Mouse (Mus musculus): ENCODE data around the gene Cd2bp2.
"Not testable (repeated sequence)": the region's sequence is repeated elsewhere in the genome, so short reads cannot be mapped to it uniquely, and the experiment has no call there.

The Cd2bp2 gene

DNA sequence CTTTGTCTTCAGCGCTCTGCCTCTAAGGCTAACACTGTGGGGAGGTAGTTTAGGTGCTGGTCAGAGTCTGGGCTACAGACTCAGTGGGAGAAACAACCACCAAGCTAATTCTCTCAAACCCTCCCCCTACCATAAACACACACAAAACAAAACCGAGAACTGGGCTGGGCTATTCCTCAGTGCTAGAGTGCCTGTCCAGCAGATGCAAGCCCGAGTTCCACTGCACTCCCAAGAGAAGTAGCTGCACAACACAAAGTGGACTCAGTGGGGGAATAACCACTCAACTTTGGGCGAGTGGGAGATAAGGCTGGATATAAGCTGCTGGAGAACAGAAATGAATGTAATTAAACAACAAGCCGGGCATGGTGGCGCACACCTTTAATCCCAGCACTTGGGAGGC is 5.2 kb downstream of the Cd2bp2 start:
- no peak for DNase-seq (ENCODE audit: low read depth)

DNA sequence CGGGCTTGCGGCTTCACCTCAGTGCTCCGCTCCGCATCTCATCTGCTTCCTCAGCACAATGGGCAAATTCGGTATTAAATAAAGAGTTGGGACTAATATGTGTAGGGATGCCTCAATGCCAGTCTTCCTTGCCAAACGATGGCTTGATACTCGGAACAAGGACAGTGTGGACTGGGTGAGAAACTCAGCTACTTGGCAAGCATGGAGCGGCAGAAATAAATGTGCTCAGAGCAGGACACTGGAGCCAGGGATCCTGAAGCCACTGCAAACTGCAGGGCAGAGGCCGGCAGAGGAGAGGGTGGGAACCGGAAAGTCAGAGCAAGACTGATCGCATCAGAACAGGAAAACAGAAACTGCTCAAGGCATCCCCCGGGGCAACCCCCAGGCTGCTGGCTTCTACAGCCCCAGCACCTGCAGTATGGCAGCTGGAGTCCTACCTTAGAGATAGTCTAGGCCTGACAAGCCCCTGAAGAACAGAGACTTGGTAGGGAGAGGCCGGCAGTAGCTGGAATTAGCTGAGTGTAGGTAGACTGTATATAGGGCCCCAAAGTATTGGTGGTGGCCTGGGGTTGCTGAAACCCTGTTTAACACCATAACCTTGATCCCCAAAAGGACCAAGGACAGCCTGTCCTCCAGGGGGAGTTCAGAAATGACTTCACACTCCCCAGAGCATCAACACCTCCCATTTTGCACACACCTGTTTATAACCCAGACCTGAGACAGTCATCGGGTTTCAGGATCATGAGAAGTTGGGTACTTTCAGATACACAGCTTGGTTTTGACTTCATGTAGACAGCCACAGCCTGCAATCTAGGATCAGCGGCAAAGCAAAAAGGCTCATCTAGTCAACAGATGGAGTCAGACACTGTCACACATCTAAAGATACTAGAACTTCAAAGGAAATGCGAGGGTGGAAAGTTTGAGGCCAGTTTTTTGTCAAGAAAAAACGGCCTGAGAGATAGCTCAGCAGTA is 7.3 kb downstream of the Cd2bp2 start:
- DNase-seq (ENCODE audit: low read depth), result no peak

DNA sequence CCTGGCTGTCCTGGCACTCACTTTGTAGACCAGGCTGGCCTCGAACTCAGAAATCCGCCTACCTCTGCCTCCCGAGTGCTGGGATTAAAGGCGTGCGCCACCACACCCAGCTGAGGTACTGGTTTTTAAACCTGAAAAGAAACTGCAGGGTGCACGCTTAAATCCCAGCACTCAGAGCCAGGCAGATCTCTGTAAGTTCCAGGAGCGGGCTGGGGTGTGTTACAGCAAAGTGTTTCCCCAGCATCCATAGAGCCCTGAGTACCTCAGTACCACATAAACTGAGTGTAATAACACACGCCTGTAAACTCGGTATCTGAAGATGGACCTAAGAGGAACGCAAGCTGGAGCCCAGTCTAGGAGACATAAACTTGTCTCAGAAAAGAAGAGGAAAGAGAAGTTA is 8.5 kb downstream of the Cd2bp2 start:
- no peak for DNase-seq (ENCODE audit: low read depth)

DNA sequence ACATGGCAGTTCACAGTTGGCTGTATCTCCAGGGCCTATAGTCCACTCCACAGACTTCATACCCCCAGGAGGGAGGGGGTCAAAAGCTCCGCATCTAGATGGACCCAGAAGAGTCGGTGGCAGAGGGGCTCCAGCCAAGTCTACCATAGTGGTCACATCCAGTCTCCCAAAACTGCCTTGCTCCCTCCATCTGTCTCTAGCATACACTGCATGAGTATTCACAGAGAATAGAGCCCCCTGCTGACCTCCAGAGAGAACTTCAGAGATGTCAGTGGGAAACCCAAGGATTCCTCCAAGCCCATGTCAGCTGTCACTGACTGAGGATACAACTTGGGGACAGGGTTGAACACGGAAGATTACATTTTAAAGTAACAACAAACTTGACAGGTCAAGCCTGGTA is 10.2 kb downstream of the Cd2bp2 start:
- DNase-seq (ENCODE audit: low read depth), result no peak

DNA sequence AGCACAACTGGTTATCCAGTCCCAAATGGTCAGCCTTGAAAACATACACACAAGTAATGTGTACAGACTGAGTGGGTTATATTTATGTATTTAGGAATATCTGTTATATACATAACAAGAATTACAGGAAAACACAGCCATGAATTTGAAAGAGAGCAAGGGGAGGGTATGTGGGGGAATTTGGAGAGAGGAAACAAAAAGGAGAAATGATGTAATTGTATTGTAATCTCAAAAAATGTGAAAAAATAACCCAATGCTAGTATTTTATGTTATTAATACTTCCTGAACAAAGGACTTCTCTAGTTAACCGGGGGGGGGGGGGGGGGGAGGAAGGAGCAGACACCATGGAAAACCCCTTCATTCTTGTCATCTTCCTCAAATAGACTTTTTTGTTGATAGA is 11.1 kb downstream of the Cd2bp2 start:
- DNase-seq (ENCODE audit: low read depth), result no peak

DNA sequence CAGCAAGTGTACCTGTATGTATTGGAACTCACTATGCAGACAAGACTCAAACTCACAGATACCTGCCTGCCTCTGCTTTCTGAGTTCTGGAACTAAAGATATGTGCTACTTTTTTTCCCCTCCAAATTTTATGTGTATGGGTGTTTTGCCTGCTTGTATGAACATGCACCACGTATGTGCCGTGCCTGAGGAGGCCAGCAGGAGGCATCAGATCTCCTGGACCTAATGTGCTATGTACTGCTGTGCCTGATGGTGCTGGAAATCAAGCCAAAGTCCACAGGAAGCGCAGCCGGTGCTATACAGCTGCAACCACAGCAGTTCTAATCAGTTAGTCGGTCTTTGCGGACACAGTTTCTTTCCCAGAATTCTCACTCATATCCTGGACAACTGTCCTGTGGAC is 12.0 kb downstream of the Cd2bp2 start:
- no peak for DNase-seq (ENCODE audit: low read depth)

DNA sequence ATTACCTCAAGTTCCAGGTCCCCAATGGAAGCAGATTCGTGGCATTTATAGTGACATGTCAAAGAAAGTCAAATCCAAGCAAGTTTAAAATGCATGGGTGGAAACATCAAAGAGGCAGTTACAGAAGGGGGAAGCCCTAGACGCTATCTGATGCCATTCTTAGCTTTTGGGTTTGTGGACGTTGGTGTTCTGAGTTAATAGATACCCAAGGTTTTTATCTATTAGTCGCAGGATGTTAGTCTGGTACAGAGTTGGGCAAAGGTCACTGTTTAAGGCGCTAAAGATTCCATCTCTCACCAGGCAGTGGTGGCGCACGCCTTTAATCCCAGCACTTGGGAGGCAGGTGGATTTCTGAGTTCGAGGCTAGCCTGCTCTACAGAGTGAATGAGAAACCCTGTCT is 12.5 kb downstream of the Cd2bp2 start:
- peak; percentile 68 for DNase-seq (ENCODE audit: low read depth)

DNA sequence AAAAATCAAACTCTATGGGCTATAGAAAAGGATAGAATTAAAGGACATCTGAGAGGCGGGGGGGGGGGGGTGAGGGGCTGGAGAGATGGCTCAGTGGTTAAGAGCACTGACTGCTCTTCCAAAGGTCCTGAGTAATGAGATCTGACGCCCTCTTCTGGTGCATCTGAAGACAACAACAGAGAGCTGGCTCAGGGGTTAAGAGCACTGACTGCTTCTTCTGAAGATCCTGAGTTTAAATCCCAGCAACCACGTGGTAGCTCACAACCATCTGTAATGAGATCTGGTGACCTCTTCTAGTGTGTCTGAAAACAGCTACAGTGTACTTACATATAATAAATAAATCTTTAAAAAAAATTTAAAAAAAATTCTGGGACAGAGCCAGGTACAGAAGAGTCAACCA is 14.1 kb downstream of the Cd2bp2 start:
- not testable (repeated sequence) for DNase-seq (ENCODE audit: low read depth)

DNA sequence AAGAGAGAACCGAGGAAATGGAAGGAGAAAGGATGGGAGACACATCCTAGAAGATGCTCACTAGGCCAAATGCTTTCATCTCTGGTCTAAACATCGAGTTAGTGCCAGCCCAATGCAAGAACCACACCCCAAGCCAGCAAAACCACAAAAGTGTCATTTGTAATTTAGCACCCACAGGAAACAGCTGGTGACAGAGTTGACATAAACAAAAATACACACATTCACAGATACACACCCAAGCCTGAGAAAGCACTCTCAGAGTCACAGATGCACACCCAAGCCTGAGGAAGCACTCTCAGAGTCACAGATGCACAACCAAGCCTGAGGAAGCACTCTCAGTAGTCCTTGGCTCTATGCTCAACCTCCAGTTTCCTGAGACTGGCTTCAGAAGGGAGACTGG is 15.1 kb downstream of the Cd2bp2 start:
- DNase-seq (ENCODE audit: low read depth), result no peak

DNA sequence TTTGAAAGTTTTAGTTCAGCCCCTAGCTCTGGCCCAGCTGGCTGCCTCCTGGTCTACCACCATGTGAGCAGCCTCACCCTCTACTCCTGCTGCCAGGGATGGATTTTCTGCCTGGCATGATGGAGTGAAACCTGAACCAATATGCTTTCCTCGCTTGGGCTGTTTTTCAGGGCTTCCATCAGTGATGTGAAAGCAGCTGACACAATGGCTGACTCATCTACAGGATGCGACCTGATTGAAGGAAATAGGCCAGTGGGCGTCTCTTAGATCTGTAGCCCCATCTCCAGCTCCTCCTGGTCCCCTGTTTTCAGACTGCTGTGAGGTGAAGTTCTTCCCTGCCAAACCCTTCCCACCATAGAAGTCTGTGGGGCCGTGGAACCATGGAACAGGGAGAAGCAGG is 18.9 kb downstream of the Cd2bp2 start:
- no peak for DNase-seq (ENCODE audit: low read depth)

DNA sequence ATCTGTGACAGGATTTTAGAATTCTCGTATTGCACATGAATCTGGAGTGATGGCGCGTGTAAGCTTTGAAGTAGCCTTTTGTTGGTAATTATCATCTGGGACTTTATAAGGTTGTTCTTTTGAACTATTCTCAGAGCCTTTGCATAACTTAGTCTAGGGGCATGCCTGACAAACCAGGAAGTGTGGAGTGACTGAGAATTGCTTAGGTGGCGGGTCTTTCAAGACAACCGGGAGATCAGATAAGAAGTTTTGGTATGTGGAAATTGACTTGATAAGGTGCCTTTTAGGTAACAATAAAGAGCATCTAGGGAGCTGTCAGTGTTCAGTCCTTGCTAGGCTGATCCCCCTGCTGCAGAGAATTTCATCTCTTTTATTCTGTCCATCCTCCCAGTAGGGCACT is 29.3 kb downstream of the Cd2bp2 start:
- DNase-seq (ENCODE audit: low read depth), result no peak

DNA sequence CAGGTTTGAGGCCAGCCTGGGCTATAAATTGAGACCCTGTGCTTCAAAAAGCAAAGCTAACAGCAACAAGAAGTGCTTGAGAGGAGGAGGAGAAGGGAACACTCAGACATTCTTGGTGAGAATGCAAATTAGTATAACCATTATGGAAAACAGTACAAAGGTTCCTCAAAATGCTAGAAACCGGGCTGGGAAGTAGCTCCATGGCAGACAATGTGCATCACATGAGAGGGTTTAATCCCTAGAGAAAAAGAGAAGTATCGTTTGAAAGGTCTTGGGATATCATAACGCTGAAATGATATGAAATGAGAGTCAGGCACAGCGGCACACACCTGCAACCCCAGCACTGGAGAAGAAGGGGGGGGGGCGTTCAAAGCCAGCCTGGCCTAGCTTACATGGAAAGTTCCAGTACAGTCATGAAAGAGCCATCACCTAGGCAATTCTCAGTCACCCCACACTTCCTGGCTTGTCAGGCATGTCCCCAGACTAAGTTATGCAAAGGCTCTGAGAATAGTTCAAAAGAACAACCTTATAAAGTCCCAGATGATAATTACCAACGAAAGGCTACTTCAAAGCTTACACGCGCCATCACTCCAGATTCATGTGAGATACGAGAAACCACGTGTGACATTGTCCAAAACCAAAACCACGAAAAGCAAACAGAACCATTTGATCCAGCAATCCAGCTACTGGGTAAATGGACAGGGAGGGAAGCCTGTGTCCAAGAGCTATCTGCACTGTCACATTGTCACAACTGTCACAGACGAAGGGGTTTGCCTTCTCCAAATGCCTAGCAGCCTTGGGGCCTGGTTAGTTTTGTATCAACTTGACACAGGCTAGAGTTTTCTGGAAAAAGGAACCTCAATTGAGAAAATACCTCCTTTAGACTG is 30.0 kb downstream of the Cd2bp2 start:
- DNase-seq (ENCODE audit: low read depth), result no peak

DNA sequence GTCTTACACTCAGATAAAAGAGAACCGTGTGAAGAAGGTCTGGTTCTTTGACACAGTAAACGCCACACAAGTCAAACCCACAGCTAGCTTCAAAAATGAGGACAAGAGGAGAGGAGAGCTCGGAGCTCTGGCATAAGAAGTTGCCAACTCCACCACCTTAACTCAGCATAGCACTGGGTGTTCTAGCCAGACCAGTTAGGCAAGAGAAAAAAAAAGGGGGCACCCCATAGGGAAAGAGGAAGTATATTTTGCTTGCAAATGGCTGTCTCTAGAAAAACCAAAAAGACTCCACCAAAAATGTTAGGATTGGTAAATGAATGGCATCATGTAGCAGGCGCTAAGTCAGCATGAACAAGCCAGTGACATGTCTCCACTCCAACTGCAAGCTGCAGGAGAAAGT is 31.8 kb downstream of the Cd2bp2 start:
- no peak for DNase-seq (ENCODE audit: low read depth)

DNA sequence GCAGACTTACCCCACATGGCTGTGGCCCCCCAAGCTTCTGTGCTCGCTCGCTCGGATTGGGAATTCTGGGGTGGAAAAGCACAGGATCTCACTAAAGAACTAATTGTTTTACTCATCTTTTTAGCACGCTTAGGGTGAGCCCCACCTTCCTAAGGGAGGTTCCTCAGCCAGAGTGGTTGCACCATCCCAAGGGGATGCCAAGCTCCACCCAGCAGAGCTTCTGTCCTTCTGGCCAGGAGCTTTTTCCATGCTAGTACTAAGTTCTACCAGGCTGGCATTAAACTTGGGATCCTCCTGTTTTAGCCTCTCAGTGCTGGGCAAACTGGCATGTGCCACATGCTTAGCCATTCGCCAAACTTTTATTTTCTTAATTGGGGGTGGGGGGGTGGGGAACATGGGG is 33.3 kb downstream of the Cd2bp2 start:
- DNase-seq (ENCODE audit: low read depth), result no peak

DNA sequence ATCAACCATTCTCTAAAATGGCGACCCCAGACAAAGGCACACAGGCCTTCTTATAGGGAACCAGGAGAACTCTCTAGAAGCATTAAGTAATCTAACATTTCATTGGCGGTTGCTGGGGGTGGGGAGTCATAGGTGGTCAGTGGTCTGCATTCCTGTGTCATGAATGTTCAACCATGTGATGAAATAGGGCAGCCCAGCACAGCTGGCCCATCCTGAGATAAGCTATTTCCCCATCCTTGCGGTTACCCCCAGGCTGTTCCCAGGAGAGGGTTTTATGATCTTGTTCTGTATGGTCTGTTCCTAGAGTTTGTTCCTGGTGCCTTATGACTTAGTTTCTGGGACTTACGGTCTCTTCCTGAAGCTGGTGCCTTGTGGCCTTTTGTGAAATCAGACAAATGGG is 38.3 kb downstream of the Cd2bp2 start:
- no peak for DNase-seq (ENCODE audit: low read depth)

DNA sequence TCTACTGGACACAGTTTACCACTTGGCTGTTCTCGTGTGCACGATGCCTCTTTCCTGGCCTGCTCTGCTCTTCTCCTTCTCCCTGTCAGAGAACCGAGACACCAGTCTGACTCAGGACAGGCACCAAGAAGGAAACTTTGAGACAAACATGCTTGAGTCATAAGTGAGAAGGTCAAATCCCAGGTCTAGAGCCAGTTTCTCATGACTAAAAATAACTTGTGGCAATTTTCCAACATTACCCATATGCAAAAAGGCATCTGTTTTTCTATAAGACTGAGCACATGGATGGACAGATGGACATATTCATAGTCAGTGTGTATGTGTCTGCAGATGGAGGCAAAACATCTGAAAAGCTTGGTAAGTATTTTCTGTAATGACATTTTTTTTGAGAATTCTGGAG is 42.4 kb downstream of the Cd2bp2 start:
- no peak for DNase-seq (ENCODE audit: low read depth)

DNA sequence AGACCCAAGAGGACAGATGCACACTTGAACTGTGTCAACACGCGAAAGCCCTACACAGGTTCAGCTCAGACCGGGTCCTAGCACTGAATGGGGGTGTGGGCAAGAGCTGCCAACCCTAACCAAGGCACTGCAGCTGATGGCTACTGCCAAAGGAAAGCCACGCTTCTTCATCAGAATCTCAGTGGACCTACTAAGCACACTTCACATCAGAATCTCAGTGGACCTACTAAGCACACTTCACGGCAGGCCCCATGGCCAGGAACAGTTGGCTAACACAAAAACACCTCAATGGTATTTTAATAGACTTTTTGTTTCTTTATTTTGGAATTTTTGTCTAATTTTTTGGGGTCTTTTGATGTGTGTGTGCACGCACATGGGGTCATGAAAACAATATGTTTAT is 43.4 kb downstream of the Cd2bp2 start:
- DNase-seq (ENCODE audit: low read depth), result no peak

DNA sequence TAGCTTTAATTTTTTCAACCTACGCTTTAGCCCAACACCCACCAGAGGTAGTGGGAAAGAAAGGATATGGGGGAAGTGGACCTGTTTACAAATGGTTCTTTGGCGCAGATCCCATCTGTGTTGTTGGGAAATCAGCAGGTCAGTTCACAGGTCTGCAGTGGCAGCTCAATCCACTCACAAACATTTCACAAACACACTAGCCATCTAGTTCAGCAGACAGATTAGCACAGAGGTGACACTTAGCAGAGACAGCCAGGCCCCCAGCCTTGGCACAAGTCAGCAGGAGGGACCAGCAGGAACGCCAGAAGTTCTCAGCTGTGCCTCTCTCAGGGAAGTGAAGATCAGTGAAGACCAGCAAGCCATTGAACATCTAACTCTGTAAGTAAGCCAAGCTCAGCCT is 47.9 kb downstream of the Cd2bp2 start:
- DNase-seq (ENCODE audit: low read depth), result no peak

DNA sequence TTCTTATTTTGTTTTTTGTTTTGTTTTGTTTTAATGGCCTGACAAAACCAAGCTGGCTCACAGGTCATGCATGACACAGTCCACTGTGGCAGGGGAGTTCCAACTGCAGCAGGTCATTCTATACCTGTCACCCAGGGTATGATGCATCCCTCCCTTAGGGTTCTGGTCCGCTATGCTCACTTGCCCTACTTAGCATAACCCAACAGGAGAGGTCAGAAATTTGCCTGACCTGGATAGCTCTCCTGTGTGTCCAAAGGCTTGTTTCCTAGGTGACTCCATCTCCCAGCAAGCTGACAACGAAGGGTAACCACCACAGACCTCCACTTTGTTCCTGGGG is 49.6 kb downstream of the Cd2bp2 start:
- no peak for DNase-seq (ENCODE audit: low read depth)

DNA sequence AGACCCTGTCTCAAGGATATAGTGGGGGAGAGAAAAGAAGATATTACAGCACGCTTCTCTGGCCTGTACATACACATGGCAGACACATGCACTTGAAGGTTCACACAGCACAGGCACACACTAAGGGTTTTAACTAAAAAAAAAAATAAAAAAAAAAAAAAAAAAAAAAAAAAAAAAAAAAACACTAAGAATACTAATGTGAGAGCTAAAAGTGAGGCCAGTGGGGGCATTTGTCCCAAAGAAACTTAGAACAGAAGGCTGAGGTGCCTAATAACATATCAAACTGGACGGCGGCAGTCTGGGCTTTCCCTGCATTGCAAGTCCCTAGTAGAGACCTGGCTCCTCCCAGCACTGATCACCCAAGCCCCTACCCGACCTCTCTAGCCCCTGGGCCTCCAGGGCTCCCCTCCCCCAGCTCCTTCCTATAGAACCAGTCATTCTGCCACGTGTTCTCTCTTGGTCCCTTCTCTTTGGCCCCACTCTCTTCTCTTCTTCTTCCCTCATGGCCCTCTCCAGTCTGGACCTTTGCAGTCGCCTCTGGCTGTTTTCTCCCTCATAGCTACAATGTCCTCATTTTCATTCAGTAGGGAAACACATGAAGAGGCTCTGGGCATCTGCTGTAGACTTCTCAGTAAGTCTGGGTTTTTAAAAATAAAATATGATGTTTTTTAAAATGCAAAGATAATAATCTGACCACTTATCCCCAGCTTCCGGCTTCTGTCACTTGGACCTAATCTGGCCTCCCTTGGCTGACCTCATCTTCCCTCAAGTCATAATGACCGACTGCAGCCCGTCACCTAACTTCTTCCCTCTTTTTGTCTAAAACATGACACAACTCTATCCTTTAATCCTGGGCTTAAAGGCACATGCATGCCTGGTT is 50.2 kb downstream of the Cd2bp2 start:
- DNase-seq (ENCODE audit: low read depth), result no peak

DNA sequence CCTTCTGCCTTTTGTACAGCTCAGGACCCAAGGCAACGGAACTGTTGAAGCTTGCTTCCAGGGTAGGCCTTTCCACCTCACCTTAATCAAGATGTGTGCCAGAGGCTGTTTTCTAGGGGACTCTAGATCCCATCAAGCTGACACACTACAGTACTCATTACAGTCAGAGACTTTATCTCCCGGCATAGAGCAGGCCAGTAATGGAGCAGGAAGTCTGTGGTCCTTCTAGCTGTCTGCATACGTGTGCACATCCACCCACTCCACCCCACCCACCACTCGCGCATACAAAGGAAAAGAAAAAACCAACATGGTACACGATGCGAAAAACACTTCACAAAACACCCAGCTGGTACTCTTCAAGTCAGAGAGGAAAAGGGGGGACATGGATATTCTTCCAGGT is 51.4 kb downstream of the Cd2bp2 start:
- no peak for DNase-seq (ENCODE audit: low read depth)

DNA sequence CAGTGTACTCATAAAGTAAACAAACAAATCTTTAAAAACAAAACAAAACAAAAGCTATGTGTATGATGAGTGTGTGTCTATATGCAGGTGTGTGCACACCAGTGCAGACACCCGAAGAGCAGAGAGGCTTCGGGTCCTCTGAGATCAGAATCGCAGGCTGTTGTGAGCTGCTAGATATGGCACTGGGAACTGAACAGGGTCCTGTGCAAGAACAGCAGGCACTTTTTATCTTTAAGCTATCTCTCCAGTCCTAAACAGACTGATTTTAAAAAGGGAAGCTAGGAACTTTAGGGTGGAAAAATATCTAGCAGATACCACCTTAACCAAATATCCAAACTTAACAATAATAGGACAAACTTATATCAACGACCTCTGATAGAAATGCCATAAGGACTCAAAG is 53.2 kb downstream of the Cd2bp2 start:
- no peak for DNase-seq (ENCODE audit: low read depth)
